Mouse (Mus musculus) adrenal gland, adult 2 months (tissue): ENCODE measurements around the gene Rho. TPM values are rescaled to one million over a fixed set of nuclear protein-coding genes. Genes with fewer than 3 reads are reported as not detected.

ENCODE experiments used
- DNase-seq: peaks from one replicate; pipeline ENCODE4 v3.0.0; 2021
- polyA plus RNA-seq: library from polyadenylated mRNA; depleted of rRNA; stranded (reverse); fragments of >200 nt; gene quantifications from 2 replicates; pipeline ENCODE4 v1.2.3, GENCODE M21; 2012
- total RNA-seq, 2 experiments: library from RNA; stranded (reverse); gene quantifications; 2 replicates each; pipeline ENCODE4 v1.2.3; 2021

Gene Rho
- total and polyA plus RNA-seq, 3 experiments: 0.52 to 3.4 (median 0.95) TPM

GRCm38 (mm10) chr6:115915601-115916445 is 15.7 kb upstream of the Rho start:
- DNase-seq: no peak

DNA sequence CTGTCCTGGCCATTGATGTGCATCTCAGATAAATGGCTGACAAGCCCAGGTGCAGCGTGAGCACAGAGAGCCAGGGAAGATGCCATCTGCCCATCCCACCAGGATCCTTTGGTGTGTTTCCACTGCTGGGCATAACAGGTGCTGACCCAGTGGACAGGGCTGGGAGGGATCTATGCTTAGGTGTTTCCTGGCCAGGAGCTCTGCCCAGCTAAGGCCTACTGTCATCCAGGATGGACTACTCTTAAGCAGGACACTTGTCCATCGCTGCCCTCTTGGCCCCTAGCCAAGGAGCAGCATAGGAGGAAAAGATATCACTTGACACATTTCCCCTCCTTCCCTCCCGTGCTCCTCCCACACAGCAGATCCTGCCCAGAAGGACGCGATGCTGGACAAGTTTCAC is 14.9 kb upstream of the Rho start:
- no peak for DNase-seq

DNA sequence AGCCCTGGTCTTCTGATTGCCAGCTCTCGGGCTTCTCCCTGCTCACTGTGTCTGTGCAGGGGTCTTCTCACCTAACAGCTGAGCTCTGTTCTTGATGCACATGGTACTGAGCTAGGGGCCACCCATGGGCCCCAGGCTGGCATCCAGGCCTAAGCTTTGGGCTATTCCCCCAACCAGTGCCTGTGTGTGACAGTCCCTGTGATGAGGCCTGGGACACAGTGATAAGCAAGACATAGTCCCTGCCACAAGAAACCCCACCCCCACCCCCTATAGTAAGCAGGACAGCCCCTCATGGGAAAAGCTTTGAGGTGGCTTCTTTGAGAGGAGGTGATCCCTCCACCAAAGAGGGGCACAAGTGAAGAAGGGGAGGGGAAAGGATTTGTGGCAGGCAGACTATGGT is 12.9 kb upstream of the Rho start:
- no peak for DNase-seq

GRCm38 (mm10) chr6:115919876-115920275 is 11.7 kb upstream of the Rho start:
- no peak for DNase-seq

- DNase-seq: no peak
These were observed 6.7 kb upstream of the Rho start for GRCm38 (mm10) chr6:115924829-115925228.

- no peak for DNase-seq
These were observed 5.1 kb upstream of the Rho start for GRCm38 (mm10) chr6:115926416-115926815.

GRCm38 (mm10) chr6:115927292-115928242 is 4.0 kb upstream of the Rho start:
- DNase-seq: no peak

DNA sequence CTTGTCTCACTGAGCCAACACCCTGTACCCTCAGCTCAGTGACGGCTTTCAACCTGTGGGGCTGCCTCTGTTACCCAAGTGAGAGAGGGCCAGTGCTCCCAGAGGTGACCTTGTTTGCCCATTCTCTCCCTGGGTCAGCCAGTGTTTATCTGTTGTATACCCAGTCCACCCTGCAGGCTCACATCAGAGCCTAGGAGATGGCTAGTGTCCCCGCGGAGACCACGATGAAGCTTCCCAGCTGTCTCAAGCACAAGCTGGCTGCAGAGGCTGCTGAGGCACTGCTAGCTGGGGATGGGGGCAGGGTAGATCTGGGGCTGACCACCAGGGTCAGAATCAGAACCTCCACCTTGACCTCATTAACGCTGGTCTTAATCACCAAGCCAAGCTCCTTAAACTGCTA is 1.5 kb upstream of the Rho start:
- no peak for DNase-seq

- DNase-seq: peak; percentile 89
These were observed 843 bp downstream of the Rho start for GRCm38 (mm10) chr6:115932391-115932790.

GRCm38 (mm10) chr6:115935544-115935943 is 4.0 kb downstream of the Rho start:
- no peak for DNase-seq

DNA sequence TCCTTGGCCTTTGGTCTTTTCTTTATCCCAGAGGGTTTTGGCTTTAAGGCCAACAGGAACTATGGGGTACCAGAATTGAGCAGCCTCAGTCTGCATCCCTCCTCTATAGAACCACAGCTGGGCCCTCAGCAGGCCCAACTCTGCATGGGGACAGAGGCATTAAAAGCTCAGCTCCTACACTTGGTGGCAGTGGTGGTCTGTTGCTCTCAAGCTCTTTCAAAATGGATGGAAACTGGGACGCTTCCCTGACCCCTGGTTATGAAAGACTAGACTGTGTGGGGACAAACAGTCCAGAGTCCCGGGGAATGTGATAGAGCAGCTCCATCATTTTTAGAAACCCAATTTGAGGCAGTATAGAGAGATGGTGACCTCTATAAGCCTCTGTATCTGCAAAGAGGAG is 6.5 kb downstream of the Rho start:
- DNase-seq: no peak

DNA sequence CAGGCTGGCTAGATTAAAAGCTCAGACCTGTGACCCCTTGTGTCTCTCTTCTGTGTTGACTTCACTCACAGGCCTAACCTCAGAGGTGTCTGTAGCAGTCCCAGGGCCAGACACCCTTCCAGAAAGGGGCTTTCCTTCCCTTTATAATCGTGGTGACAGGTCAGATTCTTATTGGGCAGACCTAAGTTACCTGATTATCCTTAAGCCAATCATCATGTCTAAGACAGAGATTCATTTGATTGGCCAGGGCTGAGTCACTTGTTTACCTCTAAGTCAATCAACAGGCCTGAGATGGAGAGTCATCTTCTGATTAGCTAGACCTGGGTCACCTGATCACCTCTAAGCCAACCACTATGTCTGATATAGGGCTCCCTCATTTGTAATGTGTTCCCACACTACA is 7.2 kb downstream of the Rho start:
- DNase-seq: no peak

GRCm38 (mm10) chr6:115940603-115941002 is 9.1 kb downstream of the Rho start:
- no peak for DNase-seq

- DNase-seq: no peak
These were observed 9.6 kb downstream of the Rho start for GRCm38 (mm10) chr6:115941128-115941527.

DNA sequence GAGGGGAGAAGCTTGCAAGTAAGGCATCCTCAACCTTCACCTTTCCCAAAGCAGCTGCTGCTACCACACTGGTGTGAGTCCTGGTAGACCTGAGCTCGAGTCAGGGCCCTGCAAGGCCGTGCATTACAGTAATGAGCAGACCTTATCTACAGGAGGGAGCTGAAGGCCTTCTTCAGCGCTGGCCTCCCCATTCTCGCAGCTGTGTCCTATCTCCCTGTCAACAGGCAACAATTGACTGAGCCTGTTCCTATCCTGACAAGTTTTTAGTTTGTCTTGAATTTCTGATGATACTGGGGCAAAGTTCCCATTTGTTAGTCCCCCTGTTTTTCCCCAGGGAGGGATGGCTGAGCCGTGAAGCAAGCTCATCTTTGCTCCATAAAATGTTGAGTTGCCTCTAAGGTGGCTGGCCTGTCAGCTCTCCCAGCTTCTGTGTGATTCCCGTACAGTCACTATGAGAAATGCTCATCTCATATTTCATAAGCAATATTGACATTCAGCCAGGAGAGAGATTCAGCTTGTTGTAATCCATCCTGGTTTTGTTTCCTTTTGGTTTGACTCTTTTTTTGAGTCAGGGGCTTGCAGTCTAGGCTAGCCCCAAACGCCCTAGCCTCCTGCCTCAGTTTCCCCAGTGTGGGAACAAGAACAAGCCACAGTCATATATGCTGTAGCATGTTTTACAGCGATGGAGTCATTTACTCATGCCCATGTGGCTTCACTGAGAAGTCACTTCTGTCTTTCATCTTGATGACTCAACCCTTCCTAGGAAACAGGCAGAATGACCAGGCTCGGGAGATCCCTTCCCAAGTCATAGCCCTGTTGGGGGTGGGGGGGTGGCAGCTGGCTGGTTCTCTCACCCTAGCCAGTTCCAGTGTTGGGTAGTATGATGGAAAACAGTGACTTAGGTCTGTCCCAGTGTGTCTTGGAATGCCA is 12.2 kb downstream of the Rho start:
- peak; percentile 68 for DNase-seq

GRCm38 (mm10) chr6:115944638-115945037 is 13.1 kb downstream of the Rho start, which contains the start of gene H1foo:
TSS of gene H1foo (plus strand) at chr6:115944938.
- DNase-seq: no peak

DNA sequence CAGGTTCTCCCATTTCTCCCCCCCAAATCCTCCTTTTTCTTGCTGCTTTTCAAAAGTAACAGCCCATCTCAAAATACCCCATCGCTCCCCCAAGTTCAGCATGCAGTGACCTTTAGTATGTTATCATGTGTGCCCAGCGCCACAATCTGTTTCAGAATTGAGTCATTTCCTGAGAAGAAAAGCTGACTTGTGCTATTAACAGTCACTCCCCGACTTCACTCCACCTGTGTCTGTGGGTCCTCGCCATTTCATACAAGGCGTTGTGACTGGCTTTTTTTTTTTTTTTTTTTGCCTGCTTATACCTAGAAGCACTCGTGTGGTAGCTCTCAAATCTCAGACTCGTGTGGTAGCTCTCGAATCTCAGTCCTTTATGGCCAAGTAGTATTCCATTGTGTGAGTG is 14.1 kb downstream of the Rho start:
- no peak for DNase-seq

- peak; percentile 63 for DNase-seq
These were observed 14.8 kb downstream of the Rho start for GRCm38 (mm10) chr6:115946389-115946788.

DNA sequence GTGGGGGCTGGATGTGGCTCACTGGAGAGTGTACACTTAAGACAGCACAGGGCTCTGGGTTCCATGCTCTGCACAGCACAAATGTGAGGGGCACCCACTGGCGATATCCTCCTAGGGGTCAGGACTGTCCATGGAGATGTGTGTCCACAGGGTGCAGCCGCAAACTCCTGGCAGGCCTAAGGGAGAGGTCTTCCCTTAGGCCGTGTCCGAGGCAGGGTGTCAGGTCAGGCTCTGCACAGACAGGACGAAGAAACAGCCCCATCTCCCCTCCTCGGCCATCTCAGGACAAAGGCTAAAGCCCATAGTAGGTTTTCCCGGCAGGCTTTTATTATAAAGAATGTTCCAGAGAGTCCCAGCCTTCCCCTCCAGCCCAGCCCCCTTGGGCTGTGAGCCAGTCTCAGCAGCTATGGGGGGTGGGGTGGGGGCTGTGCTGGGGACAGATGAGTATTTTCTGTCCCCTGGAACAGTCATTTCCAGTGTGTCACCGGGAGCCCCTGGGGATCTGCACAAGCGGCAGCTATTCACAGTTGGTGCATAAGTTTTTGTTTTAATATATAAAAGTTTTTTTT is 23.0 kb downstream of the Rho start:
- no peak for DNase-seq

- DNase-seq: no peak
These were observed 23.6 kb downstream of the Rho start for GRCm38 (mm10) chr6:115955169-115955568.

DNA sequence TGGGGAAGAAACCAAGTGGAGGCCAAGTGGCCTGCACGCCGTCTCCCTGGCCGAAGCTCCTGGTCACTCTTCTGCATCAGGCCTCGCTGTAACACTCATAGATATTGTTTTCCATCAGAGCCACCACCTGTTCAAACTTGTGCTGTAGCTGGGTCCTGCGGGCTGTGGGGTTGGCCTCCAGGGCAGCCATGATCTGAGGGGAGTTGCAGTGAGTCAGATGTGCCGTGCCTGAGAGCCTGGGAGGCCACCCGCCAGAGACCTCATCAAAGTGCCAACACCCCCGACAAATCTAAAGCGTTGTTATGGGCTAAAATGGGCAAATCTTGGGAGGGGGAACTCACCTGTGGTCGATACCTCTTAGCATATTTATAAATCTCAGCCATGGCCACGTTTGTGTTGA is 24.1 kb downstream of the Rho start:
- peak; percentile 25 for DNase-seq
